Mouse (Mus musculus): ENCODE measurements at regions not wholly inside any gene's neighbourhood (a gene's known extent, or its start where the extent isn't known, plus 50 kb on each side); places are given as distances from the start of the nearest gene placed in this dataset.

DNA sequence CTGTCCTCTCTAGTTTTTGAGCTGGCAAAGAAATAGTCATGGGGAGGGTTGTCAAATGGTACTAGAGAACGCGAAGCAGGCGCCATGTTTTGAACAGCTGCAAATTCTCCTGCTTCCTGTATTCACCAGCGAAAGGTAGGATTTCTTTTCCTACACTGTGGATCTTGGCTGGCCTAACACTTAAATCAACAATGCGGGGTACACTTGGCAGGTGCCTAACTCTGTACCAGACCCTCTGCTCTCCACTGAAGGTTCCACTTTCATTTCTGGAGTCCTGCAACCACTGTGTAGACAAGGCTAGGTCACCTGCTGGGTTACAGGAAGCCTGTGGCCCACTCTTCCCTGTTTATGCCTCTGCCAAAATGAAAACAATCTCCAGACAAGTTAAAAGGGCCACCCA is 239.6 kb downstream of the Cxcl12 start:
- Histone ChIP-seq H3K4me1 (ENCODE audit: control insufficient read depth, insufficient read depth, low read length) (peaks cover 7% of the 10 kb centered on the region), H3K27ac (replicated peaks; ENCODE audit: low read depth, low read length) (no peak overlapping the region), H3K9me3 (ENCODE audit: control insufficient read depth, low read length) (no peaks in the 10 kb centered on the region), H3K4me2 (ENCODE audit: low read depth, low read length) (no peak overlapping the region), H3K27me3 (replicated peaks; ENCODE audit: control insufficient read depth, insufficient read depth, low read length) (no peaks in the 10 kb centered on the region), H3K4me3 (ENCODE audit: low read depth, low read length) (no peak overlapping the region), H3K36me3 (ENCODE audit: control insufficient read depth, insufficient read depth, low read length) (no peaks in the 10 kb centered on the region), H3K9ac (ENCODE audit: low read depth, low read length) (no peak overlapping the region)
- WGBS: 67% methylated on average over 5 of the region's 5 CpGs
- DNase-seq (ENCODE audit: low spot score): peak; percentile 27
- ATAC-seq (ENCODE audit: low read depth): no peak

DNA sequence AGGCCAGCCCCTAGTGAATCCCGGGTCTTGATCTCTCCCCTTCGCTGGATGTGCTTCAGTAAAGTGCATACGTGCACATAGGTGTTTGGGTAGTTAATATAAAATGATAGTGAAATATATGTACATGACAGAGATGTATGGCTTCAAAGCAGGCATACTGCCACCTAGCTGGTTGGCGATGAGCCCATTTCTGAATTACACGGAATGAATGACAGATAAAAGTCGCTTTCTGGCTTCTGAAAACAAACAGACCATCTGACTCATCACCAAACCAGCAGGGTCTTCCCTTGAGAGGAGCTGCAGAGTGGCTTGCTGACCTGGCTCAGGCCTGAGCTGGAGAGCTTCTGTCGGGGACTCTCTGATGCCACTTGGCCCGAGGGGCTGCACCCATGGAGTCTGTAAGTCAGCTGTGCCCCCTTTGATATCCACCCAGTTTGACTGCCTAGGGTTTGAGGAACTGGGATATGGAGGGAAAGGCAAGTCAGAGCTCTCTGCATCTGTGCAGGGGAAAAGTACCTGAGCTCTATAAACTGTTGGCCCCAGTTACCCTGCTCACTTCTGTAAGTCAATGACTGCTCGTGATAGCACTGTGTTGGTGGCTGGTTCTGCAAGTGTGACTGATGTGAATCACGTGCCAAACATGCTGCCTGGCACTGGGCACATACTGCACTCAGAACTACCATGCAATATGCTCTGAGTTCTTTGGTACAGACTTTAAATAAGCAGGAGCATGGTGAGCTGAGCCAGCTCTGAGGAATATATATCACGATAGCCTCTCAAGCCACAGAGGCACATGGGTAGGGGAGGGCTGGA is 240.8 kb downstream of the Cxcl12 start:
- H3K9ac ChIP-seq (ENCODE audit: low read depth, low read length): no peak overlapping the region
- DNase-seq (ENCODE audit: low spot score) (peak; percentile 29), ATAC-seq (ENCODE audit: low read depth) (no peak)
- H3K4me2 ChIP-seq (ENCODE audit: low read depth, low read length): no peak overlapping the region
- no peaks in the 10 kb centered on the region; the same call in 1 of the 2 replicates for H3K27me3 ChIP-seq (replicated peaks; ENCODE audit: control insufficient read depth, insufficient read depth, low read length)
- 67% methylated on average over 11 of the region's 11 CpGs for WGBS
- no peaks in the 10 kb centered on the region for H3K9me3 ChIP-seq (ENCODE audit: control insufficient read depth, low read length)
- H3K4me1 ChIP-seq (ENCODE audit: control insufficient read depth, insufficient read depth, low read length): peaks cover 7% of the 10 kb centered on the region
- H3K4me3 ChIP-seq (ENCODE audit: low read depth, low read length): no peak overlapping the region
- no peak overlapping the region for H3K27ac ChIP-seq (replicated peaks; ENCODE audit: low read depth, low read length)
- no peaks in the 10 kb centered on the region for H3K36me3 ChIP-seq (ENCODE audit: control insufficient read depth, insufficient read depth, low read length)

DNA sequence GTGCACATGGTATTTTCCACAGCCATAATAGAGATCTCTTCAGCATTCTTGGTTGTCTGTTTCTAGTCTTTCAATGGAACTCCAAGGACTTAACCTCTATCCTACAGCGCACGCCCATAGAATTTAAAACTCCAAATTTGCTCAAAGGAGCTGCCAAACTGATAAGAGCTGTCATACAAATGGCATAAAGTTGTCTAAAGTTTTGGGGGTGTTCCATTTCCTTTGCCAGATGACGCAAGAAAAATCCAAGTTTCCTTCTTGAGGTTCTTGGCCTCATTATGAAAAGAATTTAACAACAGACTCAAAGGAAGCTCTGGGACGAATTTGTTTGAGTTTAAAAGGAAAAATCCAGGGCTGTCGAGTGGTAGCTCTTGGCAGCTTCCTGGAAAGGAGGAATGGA is 246.6 kb downstream of the Cxcl12 start:
- WGBS: 59% methylated on average over 5 of the region's 5 CpGs
- Histone ChIP-seq H3K4me1 (ENCODE audit: control insufficient read depth, insufficient read depth, low read length) (no peaks in the 10 kb centered on the region), H3K4me2 (ENCODE audit: low read depth, low read length) (no peak overlapping the region), H3K36me3 (ENCODE audit: control insufficient read depth, insufficient read depth, low read length) (no peaks in the 10 kb centered on the region), H3K27ac (replicated peaks; ENCODE audit: low read depth, low read length) (no peak overlapping the region), H3K9ac (ENCODE audit: low read depth, low read length) (no peak overlapping the region), H3K4me3 (ENCODE audit: low read depth, low read length) (no peak overlapping the region), H3K9me3 (ENCODE audit: control insufficient read depth, low read length) (no peaks in the 10 kb centered on the region), H3K27me3 (replicated peaks; ENCODE audit: control insufficient read depth, insufficient read depth, low read length) (no peaks in the 10 kb centered on the region; the same call in 1 of the 2 replicates)
- ATAC-seq (ENCODE audit: low read depth): no peak
- DNase-seq (ENCODE audit: low spot score): peak; percentile 29

DNA sequence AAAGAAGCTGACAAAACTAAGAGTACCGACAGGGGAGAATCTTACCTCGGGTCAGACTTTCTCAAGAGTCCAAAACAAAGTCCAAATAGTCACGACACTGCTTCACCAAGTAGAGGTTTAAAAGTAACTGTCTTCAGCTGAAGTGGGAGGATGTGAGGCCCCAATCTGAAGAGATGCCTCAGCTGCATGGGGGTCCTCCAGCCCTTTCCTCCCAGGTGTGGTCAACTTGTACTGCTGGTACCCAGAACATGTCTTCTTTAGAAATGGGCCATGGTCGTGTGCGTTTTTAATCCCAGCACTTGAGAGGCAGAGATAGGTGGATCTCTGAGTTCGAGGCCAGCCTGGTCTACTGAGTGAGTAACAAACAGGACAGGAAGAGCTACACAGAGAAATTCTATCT is 247.6 kb downstream of the Cxcl12 start:
- no peak overlapping the region for H3K4me2 ChIP-seq (ENCODE audit: low read depth, low read length)
- H3K4me1 ChIP-seq (ENCODE audit: control insufficient read depth, insufficient read depth, low read length): no peaks in the 10 kb centered on the region
- 87% methylated on average over 6 of the region's 6 CpGs for WGBS
- no peak overlapping the region for H3K4me3 ChIP-seq (ENCODE audit: low read depth, low read length)
- H3K27ac ChIP-seq (replicated peaks; ENCODE audit: low read depth, low read length): no peak overlapping the region
- H3K27me3 ChIP-seq (replicated peaks; ENCODE audit: control insufficient read depth, insufficient read depth, low read length): no peaks in the 10 kb centered on the region; the same call in 1 of the 2 replicates
- no peak for ATAC-seq (ENCODE audit: low read depth)
- H3K36me3 ChIP-seq (ENCODE audit: control insufficient read depth, insufficient read depth, low read length): no peaks in the 10 kb centered on the region
- H3K9ac ChIP-seq (ENCODE audit: low read depth, low read length): no peak overlapping the region
- DNase-seq (ENCODE audit: low spot score): no peak
- no peaks in the 10 kb centered on the region for H3K9me3 ChIP-seq (ENCODE audit: control insufficient read depth, low read length)

DNA sequence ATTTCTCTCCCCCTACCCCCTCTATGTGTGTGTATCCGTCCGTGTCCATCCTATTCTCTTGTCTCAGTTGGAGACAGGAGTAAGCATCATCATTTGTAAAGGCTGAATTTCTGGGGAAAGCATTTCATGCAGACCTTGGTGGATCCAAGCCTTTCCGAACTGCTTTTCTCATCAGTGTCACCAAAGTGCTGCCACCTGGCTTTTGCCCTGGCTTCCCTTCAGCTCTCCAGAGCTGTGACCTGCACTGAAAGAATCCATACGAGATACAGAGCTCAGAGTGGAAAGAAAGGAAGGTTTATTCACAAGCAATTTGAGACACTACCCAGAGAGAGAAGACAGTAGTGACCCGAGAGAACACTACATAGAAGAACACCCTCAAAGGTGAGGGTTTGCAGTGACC is 248.1 kb downstream of the Cxcl12 start:
- Histone ChIP-seq H3K9me3 (ENCODE audit: control insufficient read depth, low read length) (no peaks in the 10 kb centered on the region), H3K27ac (replicated peaks; ENCODE audit: low read depth, low read length) (no peak overlapping the region), H3K4me3 (ENCODE audit: low read depth, low read length) (no peak overlapping the region), H3K4me1 (ENCODE audit: control insufficient read depth, insufficient read depth, low read length) (no peaks in the 10 kb centered on the region), H3K27me3 (replicated peaks; ENCODE audit: control insufficient read depth, insufficient read depth, low read length) (no peaks in the 10 kb centered on the region; the same call in 1 of the 2 replicates), H3K36me3 (ENCODE audit: control insufficient read depth, insufficient read depth, low read length) (no peaks in the 10 kb centered on the region), H3K9ac (ENCODE audit: low read depth, low read length) (no peak overlapping the region), H3K4me2 (ENCODE audit: low read depth, low read length) (no peak overlapping the region)
- WGBS: 64% methylated on average over 5 of the region's 5 CpGs
- DNase-seq (ENCODE audit: low spot score): no peak
- no peak for ATAC-seq (ENCODE audit: low read depth)

DNA sequence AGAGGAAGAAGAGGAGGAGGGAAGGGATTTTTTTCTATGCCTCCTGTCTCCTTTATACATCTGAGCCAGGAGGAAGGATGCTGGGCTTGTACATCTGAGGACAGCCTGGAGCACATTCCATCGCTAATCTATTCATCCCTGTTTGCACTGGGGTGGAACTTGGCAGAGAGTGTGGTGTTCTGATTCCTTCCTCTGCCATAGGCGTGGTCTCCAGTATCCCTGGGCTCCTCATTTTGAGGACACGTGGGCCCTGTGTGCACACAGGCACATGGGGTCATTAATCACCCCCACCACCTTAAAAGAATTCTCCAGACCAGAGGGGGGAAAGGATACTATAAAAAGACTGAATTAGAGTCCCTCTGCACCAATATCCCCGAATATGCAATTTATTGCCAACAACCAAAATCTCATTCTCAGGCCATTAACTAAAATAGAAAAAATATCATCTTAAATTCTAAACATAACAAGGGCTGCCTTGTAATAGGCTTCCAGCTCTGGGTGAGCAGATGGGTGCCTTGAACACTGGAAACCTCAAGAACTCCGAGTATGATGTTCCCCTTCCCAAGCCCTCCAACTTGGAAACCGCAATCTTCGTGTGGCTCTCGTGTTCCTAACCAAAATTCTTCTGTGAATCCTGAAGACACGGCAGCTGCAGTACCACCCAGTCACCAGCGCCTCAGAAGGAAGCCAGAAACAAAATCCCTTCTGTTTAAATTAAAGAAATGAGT is 254.7 kb downstream of the Cxcl12 start:
- Histone ChIP-seq H3K27me3 (replicated peaks; ENCODE audit: control insufficient read depth, insufficient read depth, low read length) (no peaks in the 10 kb centered on the region), H3K9me3 (ENCODE audit: control insufficient read depth, low read length) (no peaks in the 10 kb centered on the region), H3K36me3 (ENCODE audit: control insufficient read depth, insufficient read depth, low read length) (no peaks in the 10 kb centered on the region), H3K9ac (ENCODE audit: low read depth, low read length) (no peak overlapping the region), H3K4me3 (ENCODE audit: low read depth, low read length) (no peak overlapping the region), H3K4me1 (ENCODE audit: control insufficient read depth, insufficient read depth, low read length) (peaks cover 10% of the 10 kb centered on the region), H3K27ac (replicated peaks; ENCODE audit: low read depth, low read length) (no peak overlapping the region), H3K4me2 (ENCODE audit: low read depth, low read length) (no peak overlapping the region)
- ATAC-seq (ENCODE audit: low read depth) (peak; percentile 53; the same call in 1 of the 2 replicates), DNase-seq (ENCODE audit: low spot score) (peak; percentile 70)
- 51% methylated on average over 10 of the region's 10 CpGs for WGBS

DNA sequence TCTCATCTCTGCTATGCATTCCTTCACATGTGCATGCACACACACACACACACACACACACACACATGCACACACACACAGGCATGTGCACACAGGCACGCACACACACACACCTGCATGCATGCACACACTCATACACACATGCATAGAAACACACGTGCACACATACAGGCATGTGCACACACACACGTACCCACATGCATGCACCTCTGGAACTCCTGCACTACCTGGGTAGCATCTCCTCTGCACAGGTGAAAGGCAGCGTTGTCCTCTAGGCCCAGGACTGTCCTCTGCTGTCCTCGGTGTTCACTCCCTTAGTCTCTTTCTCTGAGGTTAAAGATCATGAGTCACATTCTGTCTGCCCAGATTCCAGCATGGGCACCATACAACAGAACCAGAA is 258.0 kb downstream of the Cxcl12 start:
- Histone ChIP-seq H3K27ac (replicated peaks; ENCODE audit: low read depth, low read length) (no peak overlapping the region), H3K4me3 (ENCODE audit: low read depth, low read length) (no peak overlapping the region), H3K4me1 (ENCODE audit: control insufficient read depth, insufficient read depth, low read length) (peaks cover 22% of the 10 kb centered on the region), H3K4me2 (ENCODE audit: low read depth, low read length) (no peak overlapping the region), H3K9ac (ENCODE audit: low read depth, low read length) (no peak overlapping the region), H3K36me3 (ENCODE audit: control insufficient read depth, insufficient read depth, low read length) (no peaks in the 10 kb centered on the region), H3K9me3 (ENCODE audit: control insufficient read depth, low read length) (no peaks in the 10 kb centered on the region), H3K27me3 (replicated peaks; ENCODE audit: control insufficient read depth, insufficient read depth, low read length) (no peaks in the 10 kb centered on the region; the same call in 1 of the 2 replicates)
- DNase-seq (ENCODE audit: low spot score) (no peak), ATAC-seq (ENCODE audit: low read depth) (no peak)
- WGBS: 93% methylated on average over 5 of the region's 5 CpGs

DNA sequence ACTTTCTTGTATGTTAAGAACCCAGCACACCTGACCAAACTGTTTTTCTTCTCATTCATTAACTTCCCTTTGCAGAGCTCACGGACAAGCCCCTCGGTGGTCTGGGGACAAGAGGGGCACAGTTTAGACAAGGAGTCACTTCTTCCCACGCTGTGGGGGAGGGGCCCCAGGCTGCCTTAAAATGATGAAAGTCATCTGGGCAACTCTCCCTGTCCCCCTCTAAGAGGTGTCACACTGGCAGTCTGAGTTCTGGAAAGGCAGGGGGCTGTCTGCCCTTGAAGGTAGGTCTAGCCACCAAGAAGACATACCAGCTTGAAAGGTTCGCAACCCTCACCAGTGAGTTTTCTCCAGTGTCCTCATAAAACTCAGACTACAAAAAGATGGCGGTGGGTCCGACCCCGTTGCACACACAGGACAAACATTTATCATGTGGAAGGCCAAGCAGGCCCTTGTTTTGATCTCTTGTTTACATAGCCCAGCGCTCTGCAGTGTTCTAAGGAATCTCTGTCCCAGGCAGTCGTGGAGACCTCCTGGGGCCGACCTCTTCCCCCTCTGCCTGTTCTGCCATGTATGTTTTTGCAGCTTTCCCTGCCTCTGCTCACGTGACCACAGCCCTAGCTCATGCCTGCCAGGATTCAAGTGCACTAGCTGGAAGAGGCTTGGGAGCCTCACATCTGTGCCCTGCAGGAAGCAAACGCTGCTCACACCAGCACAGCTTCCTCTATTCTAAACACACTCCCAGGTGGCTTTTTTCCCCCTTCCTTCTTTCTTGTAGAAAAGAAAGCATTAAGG is 259.2 kb downstream of the Cxcl12 start:
- H3K4me2 ChIP-seq (ENCODE audit: low read depth, low read length): no peak overlapping the region
- peak; percentile 73 for DNase-seq (ENCODE audit: low spot score)

More for the DNA sequence above, 259.2 kb downstream of the Cxcl12 start:
- Histone ChIP-seq H3K36me3 (ENCODE audit: control insufficient read depth, insufficient read depth, low read length) (no peaks in the 10 kb centered on the region), H3K4me3 (ENCODE audit: low read depth, low read length) (no peak overlapping the region), H3K27me3 (replicated peaks; ENCODE audit: control insufficient read depth, insufficient read depth, low read length) (no peaks in the 10 kb centered on the region; the same call in 1 of the 2 replicates), H3K9me3 (ENCODE audit: control insufficient read depth, low read length) (no peaks in the 10 kb centered on the region), H3K27ac (replicated peaks; ENCODE audit: low read depth, low read length) (no peak overlapping the region), H3K9ac (ENCODE audit: low read depth, low read length) (no peak overlapping the region), H3K4me1 (ENCODE audit: control insufficient read depth, insufficient read depth, low read length) (peaks cover 25% of the 10 kb centered on the region)
- WGBS: 37% methylated on average over 12 of the region's 12 CpGs
- peak; percentile 34; the same call in 1 of the 2 replicates for ATAC-seq (ENCODE audit: low read depth)
